Mouse (Mus musculus): ENCODE measurements at regions not wholly inside any gene's neighbourhood (a gene's known extent, or its start where the extent isn't known, plus 50 kb on each side); places are given as distances from the start of the nearest gene placed in this dataset.

DNA sequence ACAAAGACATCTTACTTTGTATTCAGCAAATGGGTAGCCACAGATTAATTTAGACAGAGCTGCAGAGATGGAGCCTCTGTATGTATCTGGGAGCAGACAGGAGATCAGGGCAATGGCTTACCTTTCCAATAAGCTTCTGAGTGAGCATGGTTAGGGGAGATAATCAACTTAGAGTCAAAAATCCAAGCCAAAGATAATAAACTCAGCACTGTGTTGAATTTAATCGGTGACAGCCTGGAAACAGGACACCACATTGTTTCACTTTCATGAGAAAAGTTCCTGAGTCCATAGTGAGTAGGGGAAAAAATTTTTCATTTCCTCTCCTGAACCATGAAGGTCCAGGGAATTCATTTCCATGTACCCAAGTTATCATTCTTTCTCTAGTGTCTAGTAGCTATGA, 70.7 kb upstream of the Arsj start:
- DNase-seq (ENCODE audit: low spot score in 2 of 2), result no peak

DNA sequence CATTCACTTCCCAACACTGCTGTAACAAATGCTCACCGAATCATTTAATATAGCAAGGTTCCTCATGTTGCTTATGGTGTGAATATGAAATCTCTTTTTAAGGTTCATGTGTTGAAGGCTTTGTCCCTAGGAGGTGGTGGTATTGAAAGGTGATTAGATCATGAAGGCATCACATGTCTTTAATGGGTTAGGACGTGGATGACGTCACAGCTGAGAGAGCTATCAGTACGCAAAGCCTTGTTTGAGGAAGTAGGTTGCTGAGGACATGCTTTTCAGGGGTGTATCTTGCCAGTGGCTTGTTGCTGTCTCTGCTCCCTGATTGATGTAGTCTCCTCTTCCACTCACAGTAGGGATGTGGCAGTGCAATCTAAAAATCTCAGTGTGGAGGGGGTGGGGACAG, 69.8 kb upstream of the Arsj start:
- DNase-seq (ENCODE audit: low spot score in 2 of 2), result no peak

DNA sequence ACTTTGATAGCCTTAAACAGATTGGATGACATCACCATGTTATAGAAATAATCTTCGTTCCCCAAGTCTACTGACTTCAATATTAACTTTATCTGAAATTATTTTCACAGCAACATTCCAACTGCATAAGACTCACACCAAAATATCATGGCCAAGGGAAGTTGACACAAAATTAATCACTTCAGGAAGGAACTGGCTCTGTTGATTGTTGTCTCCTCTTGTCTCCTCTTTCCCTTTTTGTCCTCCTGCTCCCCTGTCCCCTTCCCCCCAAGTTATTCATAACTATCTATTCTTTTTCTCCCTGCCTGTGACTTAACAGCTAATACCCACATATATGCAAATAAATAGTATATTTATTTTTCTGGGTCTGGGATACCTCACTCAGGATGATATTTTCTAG, 67.6 kb upstream of the Arsj start:
- no peak for DNase-seq (ENCODE audit: low spot score in 2 of 2)

DNA sequence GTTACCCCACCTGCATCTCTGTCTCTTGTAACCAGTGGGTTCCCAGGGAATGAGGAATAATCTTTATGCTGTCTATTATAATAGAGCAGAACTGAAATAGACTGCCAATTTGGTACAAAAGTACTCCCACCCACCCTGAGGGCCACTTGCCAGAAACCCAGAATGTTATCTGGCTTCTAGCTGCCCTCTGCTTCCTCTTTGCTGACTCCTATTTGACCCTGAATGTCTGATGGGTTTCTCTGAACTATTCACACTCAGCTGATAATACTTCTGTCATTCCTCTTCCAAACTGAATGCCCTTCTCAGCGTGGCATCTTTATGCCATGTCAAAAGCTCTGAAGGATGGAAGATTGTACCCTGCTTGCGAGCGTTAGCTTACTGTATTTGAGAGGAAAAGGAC, 64.2 kb upstream of the Arsj start:
- no peak for DNase-seq (ENCODE audit: low spot score in 2 of 2)

DNA sequence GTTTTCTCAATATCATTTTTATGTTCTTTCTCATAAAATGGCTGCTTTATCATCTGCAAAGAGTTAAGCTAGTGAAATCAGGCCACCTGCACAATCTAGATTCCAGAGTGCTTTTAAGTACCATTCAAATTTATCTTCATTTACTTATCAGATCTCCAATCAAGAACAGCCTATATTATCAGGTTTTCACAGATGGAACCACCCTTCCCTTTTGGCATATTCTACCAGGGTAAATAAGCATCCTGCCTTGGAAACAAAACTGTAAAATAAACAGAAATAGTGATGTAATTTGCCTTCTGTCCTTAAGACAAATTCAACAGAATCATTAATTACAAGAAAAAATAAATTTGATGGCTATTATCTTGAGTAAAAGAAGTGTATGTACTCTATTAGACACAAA, 55.2 kb upstream of the Arsj start:
- DNase-seq (ENCODE audit: low spot score in 2 of 2), result no peak
